Mouse (Mus musculus) limb, embryonic 10.5 days (tissue): ENCODE measurements around the gene C1qtnf1. TPM values are rescaled to one million over a fixed set of nuclear protein-coding genes. Genes with fewer than 3 reads are reported as not detected.

ENCODE experiments used
- DNase-seq: peaks from one replicate; pipeline ENCODE4 v3.0.0-alpha.2; 2017; ENCODE audit warnings: low spot score
- H3K27ac ChIP-seq: fragments of 300-500 bp; sonication (generic); 2 replicates; pipeline ENCODE4 v1.5.1; 2016; ENCODE audit warnings: mild to moderate bottlenecking
- H3K27me3 ChIP-seq: fragments of 300-500 bp; sonication (generic); 2 replicates; pipeline ENCODE4 v1.6.1; 2016; ENCODE audit warnings: low read depth, mild to moderate bottlenecking; ENCODE audit not compliant: poor library complexity, severe bottlenecking
- H3K36me3 ChIP-seq: fragments of 300-500 bp; sonication (generic); 2 replicates; pipeline ENCODE4 v1.6.1; 2016; ENCODE audit warnings: mild to moderate bottlenecking, moderate library complexity
- H3K4me1 ChIP-seq: fragments of 300-500 bp; sonication (generic); 2 replicates; pipeline ENCODE4 v1.6.1; 2016
- H3K4me3 ChIP-seq: fragments of 300-500 bp; sonication (generic); 2 replicates; pipeline ENCODE4 v1.5.1; 2016; ENCODE audit warnings: mild to moderate bottlenecking, moderate library complexity
- H3K9me3 ChIP-seq: fragments of 300-500 bp; sonication (generic); replicated peaks from 2 replicates; pipeline ENCODE4 v1.6.1; 2016; ENCODE audit warnings: mild to moderate bottlenecking
- WGBS: fragments of 180-500 bp; shearing (Covaris S2); methylation state at CpG from one replicate; pipeline ENCODE4 v1.1.7; 2016; 5-methylcytosine and 5-hydroxymethylcytosine counted together
- polyA plus RNA-seq: library from polyadenylated mRNA; unstranded; fragments of >200 nt; fragmentation: Nextera tagmentation; extraction: Ambion mirVana; gene quantifications from 2 replicates; pipeline ENCODE4 v1.2.1, GENCODE M21; 2016

C1qtnf1 gene
- polyA plus RNA-seq, 1 experiment from 2014 or later, result 3.1 TPM

- DNase-seq, result no peak
- H3K36me3 ChIP-seq, result peaks cover 40% of the 10 kb centered on the region
- H3K27me3 ChIP-seq, result no peaks in the 10 kb centered on the region
- H3K4me1 ChIP-seq, result peaks cover 34% of the 10 kb centered on the region
- H3K9me3 ChIP-seq, result no peaks in the 10 kb centered on the region
- H3K27ac ChIP-seq, result no peak overlapping the region
- H3K4me3 ChIP-seq, result no peak overlapping the region
- 82% methylated on average over 6 of the region's 6 CpGs for WGBS
Observed at GRCm38 (mm10) chr11:118403951-118404899, 23.8 kb upstream of the C1qtnf1 start.

DNA sequence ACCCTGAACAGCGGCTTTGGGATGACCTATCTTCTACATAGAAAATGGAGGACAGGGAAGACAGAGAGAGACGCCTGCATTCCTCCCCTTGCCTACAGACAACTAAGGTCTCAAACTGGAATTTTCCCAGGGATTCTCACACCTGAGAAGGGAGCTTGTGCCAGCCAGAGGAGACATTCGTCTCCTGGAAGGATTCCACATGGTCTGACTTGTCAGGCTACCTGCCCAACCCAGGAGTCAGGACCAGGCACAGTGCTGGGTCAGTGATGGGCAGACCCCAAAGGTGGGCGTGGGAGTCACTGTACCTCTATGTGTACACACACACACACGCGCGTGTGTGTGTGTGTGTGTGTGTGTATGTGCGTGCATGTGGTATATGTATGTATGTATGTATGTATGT, 22.7 kb upstream of the C1qtnf1 start:
- H3K36me3 ChIP-seq, result peaks cover 50% of the 10 kb centered on the region
- H3K27ac ChIP-seq, result no peak overlapping the region
- no peak overlapping the region for H3K4me3 ChIP-seq
- H3K9me3 ChIP-seq, result no peaks in the 10 kb centered on the region
- no peak for DNase-seq
- H3K27me3 ChIP-seq, result no peaks in the 10 kb centered on the region
- peaks cover 25% of the 10 kb centered on the region for H3K4me1 ChIP-seq
- WGBS, result 93% methylated on average over 8 of the region's 8 CpGs

GRCm38 (mm10) chr11:118406521-118406920, 21.5 kb upstream of the C1qtnf1 start:
- Histone ChIP-seq H3K4me1 (peaks cover 13% of the 10 kb centered on the region), H3K9me3 (no peaks in the 10 kb centered on the region), H3K27me3 (no peaks in the 10 kb centered on the region), H3K36me3 (peaks cover 62% of the 10 kb centered on the region), H3K4me3 (no peak overlapping the region), H3K27ac (no peak overlapping the region)
- over 99% methylated on average over 5 of the region's 5 CpGs for WGBS
- DNase-seq, result no peak

DNA sequence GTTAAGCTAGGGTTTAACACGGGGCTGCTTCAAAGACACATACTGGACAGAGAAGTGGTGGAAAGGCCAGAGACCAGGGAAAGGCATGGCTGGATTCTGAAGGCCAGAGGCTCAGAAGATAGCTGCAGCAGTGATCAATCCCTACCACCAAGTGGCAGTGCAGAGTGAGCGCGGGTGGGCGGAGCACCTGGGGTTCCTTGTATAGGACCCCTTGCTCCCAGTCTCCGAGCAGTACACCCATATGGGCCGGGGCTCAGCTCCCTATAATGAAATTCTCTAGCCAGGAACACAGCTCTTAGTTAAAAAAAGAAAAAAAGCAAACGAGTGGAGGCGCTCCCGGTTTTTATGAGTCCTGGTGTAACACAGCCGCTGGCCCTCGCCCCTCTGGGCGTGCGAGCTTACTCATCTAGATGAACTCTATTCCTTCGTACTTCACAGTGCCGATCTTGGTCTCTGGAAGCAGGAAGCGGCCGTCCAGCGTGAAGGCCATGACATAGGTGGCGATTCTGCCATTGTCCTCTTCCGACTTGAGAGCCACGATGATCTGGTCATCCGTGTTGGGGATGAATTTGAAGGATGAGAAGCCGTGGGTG, 20.6 kb upstream of the C1qtnf1 start:
- H3K9me3 ChIP-seq, result no peaks in the 10 kb centered on the region
- H3K27ac ChIP-seq, result no peak overlapping the region
- H3K36me3 ChIP-seq, result peaks cover 71% of the 10 kb centered on the region
- H3K27me3 ChIP-seq, result no peaks in the 10 kb centered on the region
- no peak for DNase-seq
- H3K4me3 ChIP-seq, result no peak overlapping the region
- WGBS, result 87% methylated on average over 23 of the region's 23 CpGs
- peaks cover 4% of the 10 kb centered on the region for H3K4me1 ChIP-seq

DNA sequence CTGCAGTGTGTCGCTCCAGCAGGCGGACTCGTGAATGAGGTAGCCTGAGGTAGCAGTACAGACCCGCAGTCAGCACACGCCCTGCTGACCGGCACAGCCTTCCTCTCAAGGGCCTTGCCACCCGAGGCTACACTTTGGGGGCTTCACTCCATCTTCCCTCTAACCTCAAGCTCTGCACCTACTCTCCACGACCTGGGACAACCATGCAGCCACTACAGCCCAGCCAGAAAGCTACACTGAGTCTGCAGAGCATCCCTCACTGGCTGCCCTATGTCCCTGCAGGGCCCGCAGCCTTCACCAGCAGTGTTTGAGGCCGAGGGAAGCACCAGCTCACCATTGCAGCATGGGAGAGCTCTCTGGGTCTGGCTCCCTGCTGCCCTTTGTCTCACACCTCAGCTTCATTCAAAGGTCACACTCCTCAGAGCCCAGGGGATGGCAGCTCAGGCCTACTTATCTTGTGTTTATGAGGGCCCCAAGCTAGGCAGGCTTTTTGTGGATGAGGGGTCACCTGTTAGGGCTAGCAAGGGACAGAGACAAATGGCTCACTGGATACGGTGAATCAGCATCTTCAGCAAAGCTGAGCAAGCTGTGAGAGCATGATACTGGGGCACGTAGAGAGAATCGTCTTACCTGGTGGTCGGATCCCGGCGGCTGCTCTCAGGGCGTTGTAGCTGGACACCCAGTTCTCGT, 19.8 kb upstream of the C1qtnf1 start:
- DNase-seq, result no peak
- Histone ChIP-seq H3K4me3 (no peak overlapping the region), H3K27ac (no peak overlapping the region), H3K36me3 (peaks cover 78% of the 10 kb centered on the region), H3K27me3 (no peaks in the 10 kb centered on the region), H3K4me1 (peaks cover 3% of the 10 kb centered on the region), H3K9me3 (no peaks in the 10 kb centered on the region)
- WGBS, result 78% methylated on average over 18 of the region's 18 CpGs

DNA sequence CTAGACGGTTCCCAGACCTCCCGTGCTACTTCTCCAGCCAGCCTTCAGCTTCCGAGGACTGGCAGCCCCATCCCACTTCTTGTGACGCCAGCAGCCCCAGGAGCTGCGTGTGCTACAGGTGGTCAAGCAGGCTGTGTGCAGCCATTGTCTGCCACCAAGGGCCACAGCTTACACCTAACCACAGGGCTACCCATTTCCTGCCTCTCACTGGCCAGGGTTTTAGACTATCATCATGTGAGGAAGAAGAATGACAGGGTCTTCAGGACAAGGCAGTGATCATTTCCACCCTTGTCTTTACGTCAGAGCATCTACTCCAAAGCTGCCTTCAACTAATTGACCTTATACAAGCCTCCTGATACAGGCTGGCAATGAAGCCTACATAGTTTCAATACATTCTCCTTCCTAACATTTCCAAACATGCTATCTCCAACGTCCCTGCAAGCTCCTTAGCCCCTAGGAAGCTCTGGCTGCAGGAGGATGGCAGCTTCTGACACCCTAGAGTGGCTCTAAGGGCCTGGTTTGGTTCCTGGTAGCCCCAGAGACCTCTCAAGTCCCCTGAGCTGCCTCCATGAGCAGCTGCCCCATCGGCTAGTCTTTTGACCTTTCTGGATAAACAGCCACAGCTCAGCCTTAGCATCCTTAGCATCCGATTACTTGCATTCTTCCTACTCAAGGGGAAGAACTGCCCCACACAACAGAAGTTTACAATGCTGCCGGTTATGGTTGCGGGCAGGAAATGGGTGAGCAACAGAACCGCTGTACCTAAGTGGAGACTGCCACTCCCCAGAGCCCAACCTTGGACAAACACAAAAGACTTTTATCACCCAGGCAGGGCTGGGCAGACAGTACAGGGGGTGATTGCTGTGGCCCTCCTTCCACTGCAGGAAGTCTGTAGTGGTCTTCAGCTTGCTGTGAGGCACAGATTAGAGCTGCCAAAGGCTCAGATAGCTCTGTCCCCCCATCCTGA, 18.6 kb upstream of the C1qtnf1 start:
- Histone ChIP-seq H3K36me3 (peaks cover 86% of the 10 kb centered on the region), H3K4me3 (no peak overlapping the region), H3K27me3 (no peaks in the 10 kb centered on the region), H3K4me1 (no peaks in the 10 kb centered on the region; the same call in 1 of the 2 replicates), H3K27ac (no peak overlapping the region), H3K9me3 (no peaks in the 10 kb centered on the region)
- no peak for DNase-seq
- WGBS, result 81% methylated on average over 12 of the region's 12 CpGs

- Histone ChIP-seq H3K9me3 (no peaks in the 10 kb centered on the region), H3K27me3 (no peaks in the 10 kb centered on the region), H3K27ac (no peak overlapping the region), H3K4me1 (no peaks in the 10 kb centered on the region; the same call in 1 of the 2 replicates), H3K36me3 (peaks cover 93% of the 10 kb centered on the region), H3K4me3 (no peak overlapping the region)
- DNase-seq, result no peak
- 83% methylated on average over 1 of the region's 1 CpGs for WGBS
Observed at GRCm38 (mm10) chr11:118410073-118410444, 17.9 kb upstream of the C1qtnf1 start.

DNA sequence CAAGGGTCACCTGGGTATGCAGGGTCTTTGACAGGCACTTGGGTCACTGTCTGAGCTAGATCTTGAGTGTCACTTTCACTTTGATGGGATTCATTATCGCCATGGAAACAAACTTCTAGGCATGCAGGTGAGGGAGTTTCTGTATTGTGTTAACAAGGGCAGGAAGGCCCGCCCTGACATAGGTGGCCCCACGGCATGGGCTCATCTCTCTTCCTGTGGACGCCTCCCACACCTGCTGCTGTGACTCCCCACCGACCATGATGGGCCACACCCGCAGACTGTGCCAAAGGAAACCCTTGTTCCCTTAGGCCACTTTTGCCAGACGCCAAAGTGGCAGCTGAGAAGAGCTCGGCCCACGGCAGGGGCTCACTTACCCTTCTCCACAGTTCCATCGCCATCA, 17.5 kb upstream of the C1qtnf1 start:
- Histone ChIP-seq H3K9me3 (no peaks in the 10 kb centered on the region), H3K27me3 (no peaks in the 10 kb centered on the region), H3K36me3 (peaks cover 97% of the 10 kb centered on the region), H3K4me1 (no peaks in the 10 kb centered on the region; the same call in 1 of the 2 replicates), H3K27ac (no peak overlapping the region), H3K4me3 (no peak overlapping the region)
- 93% methylated on average over 10 of the region's 10 CpGs for WGBS
- DNase-seq, result no peak

DNA sequence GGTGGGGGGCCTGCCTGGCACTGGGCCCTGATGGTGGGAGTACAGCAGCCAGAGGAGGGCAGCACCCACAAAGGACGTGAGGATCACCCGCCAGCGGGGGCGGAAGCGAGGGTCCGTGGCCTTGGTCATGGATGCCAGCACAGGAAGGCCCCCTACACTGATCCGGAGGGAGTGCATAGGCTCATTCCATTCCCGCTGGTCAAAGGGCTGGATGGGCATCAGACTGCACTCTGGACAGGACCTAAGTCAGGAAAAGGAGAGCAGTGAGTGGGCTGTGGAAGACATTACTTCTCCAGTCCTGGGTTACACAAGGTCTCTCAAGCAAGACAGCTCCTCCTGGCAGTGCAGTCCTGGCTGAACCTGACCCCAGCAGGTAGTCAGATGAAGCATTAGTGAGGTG, 16.7 kb upstream of the C1qtnf1 start:
- Histone ChIP-seq H3K4me1 (peaks cover 2% of the 10 kb centered on the region; the same call in 1 of the 2 replicates), H3K27ac (no peak overlapping the region), H3K9me3 (no peaks in the 10 kb centered on the region), H3K27me3 (no peaks in the 10 kb centered on the region), H3K4me3 (no peak overlapping the region), H3K36me3 (peaks cover 98% of the 10 kb centered on the region)
- no peak for DNase-seq
- WGBS, result 94% methylated on average over 8 of the region's 8 CpGs

DNA sequence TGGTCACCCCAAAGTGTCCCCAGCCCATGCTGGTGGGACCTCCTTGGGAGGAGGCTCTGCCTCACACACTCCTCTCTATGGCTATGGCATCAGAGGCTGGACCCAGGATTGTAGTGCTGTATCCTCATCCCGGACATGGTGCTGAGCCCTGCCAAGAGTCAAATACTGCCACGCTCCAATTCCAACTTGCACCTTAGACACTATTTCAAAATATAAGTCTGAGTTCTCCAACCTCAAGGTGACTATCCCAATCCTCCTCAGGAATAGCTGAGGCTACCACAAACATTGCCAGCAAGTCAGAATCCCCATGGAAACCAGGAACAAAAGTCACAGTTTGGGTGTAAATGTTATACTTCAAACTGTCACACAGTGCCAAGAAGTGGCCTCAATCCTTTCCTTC, 15.4 kb upstream of the C1qtnf1 start:
- H3K4me3 ChIP-seq, result no peak overlapping the region
- 95% methylated on average over 2 of the region's 2 CpGs for WGBS
- peaks cover 93% of the 10 kb centered on the region for H3K36me3 ChIP-seq
- H3K9me3 ChIP-seq, result no peaks in the 10 kb centered on the region
- peaks cover 14% of the 10 kb centered on the region for H3K4me1 ChIP-seq
- no peak for DNase-seq
- H3K27me3 ChIP-seq, result no peaks in the 10 kb centered on the region
- no peak overlapping the region for H3K27ac ChIP-seq

DNA sequence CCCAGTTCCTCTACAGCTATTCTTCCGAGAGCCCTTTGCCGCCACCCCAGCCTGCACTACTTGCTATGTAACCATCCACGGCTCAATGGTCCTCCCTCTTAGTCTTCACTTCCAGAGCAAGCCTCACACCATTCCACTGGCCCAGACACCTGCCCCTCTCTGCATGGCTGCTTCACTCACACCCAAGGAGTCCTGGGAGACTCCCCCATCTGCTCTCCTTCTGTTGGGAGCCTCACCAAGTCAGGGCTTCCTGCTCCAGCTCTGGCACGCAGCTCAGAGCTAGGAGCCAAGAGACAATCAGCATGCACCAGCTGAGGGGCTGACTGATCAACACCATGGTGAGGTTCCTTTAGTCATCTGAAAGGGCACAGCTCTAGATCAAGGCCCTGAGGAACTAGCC, 14.9 kb upstream of the C1qtnf1 start:
- Histone ChIP-seq H3K4me3 (no peak overlapping the region), H3K9me3 (no peaks in the 10 kb centered on the region), H3K27ac (no peak overlapping the region), H3K36me3 (peaks cover 88% of the 10 kb centered on the region), H3K27me3 (no peaks in the 10 kb centered on the region), H3K4me1 (peaks cover 19% of the 10 kb centered on the region)
- DNase-seq, result no peak
- WGBS, result 89% methylated on average over 4 of the region's 4 CpGs

DNA sequence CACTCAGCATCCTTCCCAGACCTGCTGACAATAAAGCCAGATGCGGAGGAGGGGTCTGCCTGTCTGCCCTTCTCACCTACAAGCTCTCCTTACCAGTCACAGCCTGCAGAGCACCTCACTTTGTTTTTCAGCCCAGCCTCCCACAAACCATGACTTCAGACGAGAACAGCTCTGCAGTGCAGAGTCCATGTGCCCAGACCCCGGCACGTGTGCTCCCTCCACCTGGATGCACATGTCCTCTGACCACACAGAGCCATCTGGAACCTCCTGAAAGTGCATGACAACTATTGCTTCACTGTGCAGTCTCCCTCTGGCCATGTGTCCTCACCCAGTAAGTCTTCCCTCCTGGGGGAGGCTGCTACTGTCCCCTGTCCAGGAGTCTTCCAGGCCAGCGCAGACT, 13.7 kb upstream of the C1qtnf1 start:
- H3K27ac ChIP-seq, result no peak overlapping the region
- H3K9me3 ChIP-seq, result no peaks in the 10 kb centered on the region
- WGBS, result 91% methylated on average over 5 of the region's 5 CpGs
- H3K4me1 ChIP-seq, result peaks cover 24% of the 10 kb centered on the region
- no peak for DNase-seq
- peaks cover 77% of the 10 kb centered on the region for H3K36me3 ChIP-seq
- H3K4me3 ChIP-seq, result no peak overlapping the region
- no peaks in the 10 kb centered on the region for H3K27me3 ChIP-seq
